Mouse (Mus musculus) adrenal gland, postnatal 10 days (tissue): ENCODE data around the gene Mbd4. TPM values are rescaled to one million over a fixed set of nuclear protein-coding genes. Genes with fewer than 3 reads are reported as not detected.
A peak's percentile ranks its signal among the peaks of the same experiment; 100 is the strongest.

ENCODE experiments used
- DNase-seq: peaks from one replicate; pipeline ENCODE4 v3.0.0; 2021; ENCODE audit warnings: mixed read lengths
- total RNA-seq, 2 experiments: library from RNA; stranded (reverse); gene quantifications; 2 replicates each; pipeline ENCODE4 v1.2.3; 2021

Mbd4 gene
- total RNA-seq, 2 experiments from 2014 or later: 3.6 to 5.2 TPM

DNA sequence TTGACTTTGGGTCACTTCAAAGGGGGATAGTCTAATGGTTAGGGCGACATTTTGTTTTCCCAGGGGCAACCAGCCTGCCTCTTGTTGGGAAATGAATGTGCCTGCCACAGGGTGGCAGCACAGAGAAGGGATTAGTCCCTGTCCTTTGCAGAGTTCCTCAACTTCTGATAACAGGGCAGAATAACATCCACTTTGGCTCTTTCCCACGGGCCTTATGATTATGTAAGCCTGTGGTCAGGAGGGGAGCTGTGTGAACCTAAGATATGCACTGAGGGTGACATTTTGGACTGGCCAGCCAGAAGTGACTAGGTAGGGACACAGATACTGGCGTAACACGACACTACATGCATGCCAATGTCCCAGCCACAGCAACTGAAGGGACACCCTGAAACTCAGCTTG lies 39.1 kb downstream of the Mbd4 start:
- DNase-seq: peak; percentile 79

DNA sequence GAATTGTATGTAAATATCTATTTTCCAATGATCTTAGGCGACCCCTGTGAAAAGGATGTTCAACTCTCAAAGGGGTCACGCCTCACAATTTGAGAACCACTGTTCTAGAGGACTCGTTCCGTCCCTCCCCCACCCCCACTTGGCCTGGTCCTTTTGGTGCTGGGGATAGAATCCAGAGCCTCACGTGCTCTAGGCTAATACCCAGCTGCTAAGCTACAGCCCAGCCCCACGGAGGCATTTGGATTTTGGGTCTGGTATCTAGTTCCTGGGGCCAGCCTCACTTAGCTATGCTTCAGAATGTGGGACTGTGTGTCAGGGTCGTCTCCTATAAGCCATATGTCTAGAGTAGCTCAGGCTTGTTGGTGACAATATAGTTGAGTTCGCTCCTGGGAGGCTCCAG lies 41.6 kb downstream of the Mbd4 start:
- no peak for DNase-seq

DNA sequence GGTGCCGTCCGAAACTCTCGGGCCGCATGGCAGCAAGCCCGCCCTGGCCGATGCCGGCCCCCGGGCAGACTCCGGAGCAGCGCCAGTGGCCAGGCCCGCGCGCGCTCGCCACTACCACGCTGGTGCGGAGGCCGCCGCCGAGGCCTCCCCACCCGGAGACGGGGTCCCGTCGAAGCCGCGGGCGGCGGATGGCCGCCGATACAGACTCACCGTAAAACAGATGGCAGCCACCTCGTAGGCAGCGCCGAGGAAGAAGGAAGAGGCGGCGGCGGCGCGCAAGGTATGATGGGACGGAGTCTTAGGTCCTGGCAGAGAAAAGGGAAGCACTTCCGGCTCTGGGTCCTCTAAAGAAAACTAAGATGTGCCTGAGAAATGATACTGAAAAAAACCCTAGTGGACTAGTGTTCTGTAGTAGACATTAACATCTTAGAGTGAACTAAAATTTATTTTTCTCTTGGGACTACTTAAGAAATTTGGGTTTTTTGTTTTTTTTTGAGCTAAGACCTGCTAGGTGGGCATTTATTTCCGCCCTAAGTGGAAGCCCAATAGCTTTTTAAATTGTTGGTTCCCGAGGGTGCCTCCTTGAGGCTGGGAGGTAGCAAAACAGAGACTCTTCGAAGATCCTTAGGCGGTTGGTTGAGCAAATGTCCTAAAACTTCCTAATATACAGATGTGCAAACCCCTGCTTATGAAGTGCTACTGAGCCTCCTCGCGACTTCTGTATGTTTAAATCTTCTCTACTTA lies 44.5 kb downstream of the Mbd4 start, which contains the start of gene Rpl32:
Rpl32 (minus strand) TSS at position 260 of the 744 bp plus-strand sequence.
- DNase-seq: peak; percentile 89

DNA sequence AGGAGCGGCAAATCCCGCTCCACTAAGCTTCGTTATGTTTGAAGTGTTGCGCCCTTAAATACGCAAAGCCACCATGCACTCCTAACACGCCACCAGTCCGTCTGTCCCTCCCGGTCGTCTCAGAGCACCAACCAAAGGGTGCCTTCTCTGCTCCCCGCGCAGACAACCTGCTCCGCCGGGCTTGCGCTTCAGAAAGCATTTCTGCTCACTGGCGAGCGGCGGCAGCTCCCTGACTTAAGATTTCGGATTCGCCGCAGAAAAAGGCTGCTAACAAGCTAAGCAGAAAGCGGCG lies 45.0 kb downstream of the Mbd4 start:
- DNase-seq: no peak

DNA sequence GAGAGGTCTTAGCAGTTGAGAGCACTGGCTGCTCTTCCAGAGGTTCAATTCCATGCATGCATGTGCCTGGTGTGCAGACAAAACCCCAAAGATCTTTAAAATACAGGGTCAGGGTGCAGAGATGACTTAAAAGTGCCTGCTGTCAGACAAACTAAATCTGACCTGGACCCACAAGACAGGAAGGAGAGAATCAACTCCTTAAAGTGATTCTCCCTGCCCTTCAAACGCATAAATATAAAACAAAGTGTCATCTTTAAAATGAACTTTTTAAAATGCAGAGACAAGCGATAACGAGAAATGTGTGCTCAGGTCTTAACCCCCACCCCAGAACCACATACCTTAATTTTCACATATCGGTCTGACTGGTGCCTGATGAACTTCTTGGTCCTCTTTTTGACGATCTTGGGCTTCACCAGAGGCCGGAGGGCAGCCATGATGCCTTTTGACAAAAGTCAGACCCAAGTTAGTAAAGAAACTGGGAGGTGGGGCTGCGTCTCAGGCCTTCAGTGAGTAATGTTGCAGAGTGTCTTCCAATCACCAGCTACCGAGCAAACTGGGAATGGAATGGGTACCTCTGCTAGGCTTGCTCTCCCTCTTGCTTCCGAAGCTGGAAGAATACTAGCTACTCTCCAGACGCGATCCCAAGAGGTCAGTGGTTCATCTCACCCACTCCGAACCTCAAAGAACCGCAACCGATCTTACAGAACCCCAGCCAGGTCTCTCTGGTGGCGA lies 45.5 kb downstream of the Mbd4 start:
- peak; percentile 23 for DNase-seq

DNA sequence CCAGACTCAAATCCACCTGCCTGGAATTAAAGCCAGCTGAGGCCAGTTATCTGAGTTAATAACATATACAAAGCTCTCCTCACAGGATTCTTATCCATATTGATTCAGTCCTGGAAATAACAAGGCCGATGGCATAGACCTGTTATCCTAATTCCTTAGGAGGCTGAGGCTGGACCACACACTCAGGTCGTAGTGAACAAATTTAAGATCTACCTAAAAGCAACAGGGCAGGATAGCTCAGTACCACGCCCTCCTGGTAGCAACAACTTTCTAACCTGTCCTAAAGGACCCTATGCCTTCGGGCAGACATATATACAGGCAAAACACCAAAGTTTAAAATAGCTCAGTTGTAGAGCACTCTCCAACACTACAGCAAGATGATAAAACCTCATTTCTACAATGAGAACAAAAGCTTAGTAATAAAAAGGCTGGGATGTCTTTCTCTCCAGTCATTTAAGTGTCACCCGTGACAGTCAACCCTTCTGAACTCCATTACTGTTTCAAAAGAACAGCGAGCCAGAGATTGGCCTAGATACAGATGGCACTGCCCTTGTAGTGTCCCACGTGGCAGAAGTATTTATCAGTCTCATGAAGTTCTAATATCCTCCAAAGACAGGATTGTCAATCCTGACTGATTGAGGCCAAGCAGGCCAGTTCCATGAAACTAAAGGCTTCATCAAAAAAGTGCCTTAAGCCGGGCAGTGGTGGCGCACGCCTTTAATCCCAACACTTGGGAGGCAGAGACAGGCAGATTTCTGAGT lies 48.6 kb downstream of the Mbd4 start:
- no peak for DNase-seq

DNA sequence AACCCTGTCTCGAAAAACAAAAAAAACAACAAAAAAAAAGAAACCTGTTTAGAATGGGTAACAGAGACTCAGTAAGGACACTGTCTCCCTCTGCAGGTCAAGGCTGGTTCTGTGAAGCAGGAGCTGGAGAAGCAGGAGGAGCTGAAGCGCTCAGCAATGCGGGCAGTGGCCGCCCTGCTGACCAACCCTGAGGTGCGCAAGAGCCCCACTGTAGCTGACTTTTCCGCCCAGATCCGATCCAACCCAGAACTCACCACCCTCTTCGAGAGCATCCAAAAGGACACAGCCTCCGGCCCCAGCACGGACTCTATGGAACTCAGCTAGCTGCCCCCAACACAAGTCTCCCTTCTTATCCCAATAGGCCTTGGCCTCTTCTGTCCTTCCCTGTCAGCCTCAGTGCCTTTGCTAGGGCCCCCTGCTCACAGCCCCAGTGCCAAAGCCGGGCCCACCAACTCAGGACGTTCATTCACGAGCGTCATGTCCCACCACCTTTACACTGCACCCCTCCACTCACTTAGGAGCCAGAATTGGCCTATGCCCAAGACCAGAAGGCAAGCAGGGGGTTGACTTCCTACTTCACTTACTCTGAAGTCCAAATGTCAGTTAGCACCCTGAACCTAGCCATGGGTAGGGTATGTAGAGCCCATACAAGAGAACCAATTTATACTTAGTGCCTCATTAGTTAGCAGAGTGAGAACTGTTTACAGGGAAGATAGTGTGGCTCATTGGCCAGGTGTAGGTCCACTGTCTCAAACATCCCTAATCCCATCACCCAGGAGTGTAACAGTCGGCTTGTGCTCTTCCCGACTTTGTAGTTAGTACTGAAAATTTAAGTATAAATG lies 49.4 kb downstream of the Mbd4 start:
- DNase-seq: peak; percentile 84

DNA sequence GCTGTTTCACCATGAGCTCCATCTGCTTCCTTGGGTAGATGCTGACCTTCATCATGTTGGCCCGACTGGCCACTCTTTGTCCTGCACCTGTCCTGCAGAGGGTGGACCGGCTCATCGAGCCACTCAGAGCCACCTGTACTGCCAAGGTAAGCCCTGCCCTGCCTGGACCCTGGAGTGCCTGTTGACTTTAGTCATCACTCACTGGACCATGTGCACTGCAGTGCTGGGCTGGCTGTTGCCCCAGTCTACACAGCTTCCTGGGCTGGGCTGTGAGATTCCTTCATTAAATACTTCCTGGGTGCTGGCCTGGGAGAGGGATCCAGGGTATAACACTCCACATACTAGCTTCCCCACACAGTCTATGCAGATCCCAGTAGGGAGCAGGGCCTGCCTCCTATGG lies 51.4 kb downstream of the Mbd4 start:
- no peak for DNase-seq

DNA sequence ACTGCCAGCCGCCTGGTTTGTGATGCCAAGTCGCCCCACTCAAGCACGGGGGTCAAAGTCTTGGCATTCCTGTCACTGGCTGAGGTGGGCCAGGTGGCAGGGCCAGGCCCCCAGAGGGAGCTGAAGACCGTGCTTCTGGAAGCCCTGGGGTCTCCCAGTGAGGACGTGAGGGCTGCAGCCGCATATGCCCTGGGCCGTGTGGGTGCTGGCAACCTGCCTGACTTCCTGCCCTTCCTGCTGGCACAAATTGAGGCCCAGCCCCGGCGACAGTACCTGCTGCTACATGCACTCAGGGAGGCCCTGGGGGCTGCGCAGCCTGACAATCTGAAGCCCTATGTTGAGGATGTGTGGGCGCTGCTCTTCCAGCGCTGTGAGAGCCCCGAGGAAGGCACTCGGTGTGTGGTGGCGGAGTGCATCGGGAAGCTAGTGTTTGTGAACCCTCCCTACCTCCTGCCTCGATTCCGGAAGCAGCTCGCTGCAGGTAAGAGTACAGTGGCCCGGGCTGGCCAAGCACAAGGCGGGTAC lies 60.4 kb downstream of the Mbd4 start:
- DNase-seq: no peak

DNA sequence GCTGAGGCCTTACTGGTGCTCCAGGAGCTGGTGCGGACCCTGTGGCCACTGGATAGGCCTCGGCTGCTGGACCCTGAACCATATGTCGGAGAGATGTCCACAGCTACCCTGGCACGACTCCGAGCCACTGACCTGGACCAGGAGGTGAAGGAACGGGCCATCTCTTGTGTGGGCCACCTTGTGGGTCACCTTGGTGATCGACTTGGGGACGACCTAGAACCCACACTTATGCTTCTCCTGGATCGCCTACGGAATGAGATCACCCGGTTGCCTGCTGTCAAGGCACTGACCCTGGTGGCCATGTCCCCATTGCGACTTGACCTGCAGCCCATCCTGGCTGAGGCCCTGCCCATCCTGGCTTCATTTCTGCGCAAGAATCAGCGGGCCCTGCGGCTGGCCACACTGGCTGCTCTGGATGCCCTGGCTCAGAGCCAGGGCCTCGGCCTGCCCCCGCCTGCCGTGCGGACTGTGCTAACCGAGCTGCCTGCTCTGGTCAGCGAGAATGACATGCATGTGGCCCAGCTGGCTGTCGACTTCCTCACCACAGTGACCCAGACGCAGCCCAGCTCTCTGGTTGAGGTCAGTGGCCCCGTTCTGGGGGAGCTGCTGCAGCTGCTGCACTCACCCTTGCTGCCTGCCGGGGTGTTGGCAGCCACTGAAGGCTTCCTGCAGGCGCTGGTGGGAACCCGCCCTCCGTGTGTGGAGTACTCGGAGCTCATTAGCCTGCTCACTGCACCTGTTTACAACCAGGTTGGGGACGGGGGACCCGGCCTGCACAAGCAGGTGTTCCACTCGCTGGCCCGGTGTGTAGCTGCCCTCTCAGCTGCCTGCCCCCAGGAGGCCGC lies 61.1 kb downstream of the Mbd4 start:
- DNase-seq: no peak

DNA sequence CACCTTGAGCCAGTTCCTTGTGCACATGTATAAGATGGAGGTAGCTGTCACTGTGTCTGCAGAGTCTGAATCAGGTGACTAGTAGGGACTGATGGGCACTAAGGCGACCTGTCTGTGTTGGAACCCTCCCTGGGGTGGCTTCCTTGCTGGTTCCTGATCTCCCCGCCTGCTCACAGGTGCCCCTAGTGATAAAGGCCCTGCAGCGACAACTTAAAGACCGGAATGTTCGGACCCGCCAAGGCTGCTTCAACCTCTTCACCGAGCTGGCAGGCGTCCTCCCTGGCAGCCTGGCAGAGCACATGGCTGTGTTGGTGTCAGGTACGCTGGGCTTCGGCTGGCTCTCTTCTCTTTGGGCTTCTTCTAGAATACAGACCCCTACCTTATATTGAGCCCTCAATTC lies 62.2 kb downstream of the Mbd4 start:
- no peak for DNase-seq

Other genes starting within 250 kb of the Mbd4 start
- 100 to 1,000 TPM in 1 of 2 experiments, 10 to 100 TPM in 1; 95.1 to 114 TPM for gene Raf1, start 176.7 kb downstream of the Mbd4 start, total RNA-seq
- under 1 TPM; 0.79 to 0.93 TPM for gene Tmem40, start 91.0 kb downstream of the Mbd4 start, total RNA-seq
- 10 to 100 TPM; 10.4 to 16.1 TPM for gene Cand2, start 78.8 kb downstream of the Mbd4 start, total RNA-seq
- 1,000 to 10,000 TPM; 1,305 to 1,319 TPM for gene Rpl32, start 44.6 kb downstream of the Mbd4 start, total RNA-seq
- under 1 TPM; 0.57 to 1.00 TPM for gene Efcab12, start 15.0 kb downstream of the Mbd4 start, total RNA-seq
- 10 to 100 TPM; 13.4 to 16.0 TPM for gene Ift122, start 99 bp upstream of the Mbd4 start, total RNA-seq
- under 1 TPM; 0.39 to 0.42 TPM for gene Rho, start 78.4 kb upstream of the Mbd4 start, total RNA-seq
- not detected for gene H1foo, start 91.6 kb upstream of the Mbd4 start, total RNA-seq
- 100 to 1,000 TPM; 155 to 215 TPM for gene Plxnd1, start 141.6 kb upstream of the Mbd4 start, total RNA-seq